Mouse (Mus musculus) embryonic fibroblast, embryonic 13.5 days (primary cell): ENCODE measurements around the gene Tmtc2. TPM values are rescaled to one million over a fixed set of nuclear protein-coding genes. Genes with fewer than 3 reads are reported as not detected.

Experiments used
- H3K27ac ChIP-seq: 2 replicates; pipeline ENCODE4 v1.5.1; 2012; ENCODE audit warnings: low read length, control low read depth, inconsistent platforms; ENCODE audit not compliant: insufficient read depth
- H3K4me1 ChIP-seq: 2 replicates; pipeline ENCODE4 v1.6.1; 2011; ENCODE audit warnings: low read length; ENCODE audit not compliant: control insufficient read depth, insufficient read depth
- H3K4me3 ChIP-seq: 2 replicates; pipeline ENCODE4 v1.5.1; 2011; ENCODE audit warnings: mild to moderate bottlenecking, control low read depth, low read length; ENCODE audit not compliant: insufficient read depth
- CTCF ChIP-seq: IDR thresholded peaks from 2 replicates; pipeline ENCODE4 v1.5.1; 2011; ENCODE audit warnings: mild to moderate bottlenecking, control low read depth, low read length, moderate library complexity, borderline replicate concordance; ENCODE audit not compliant: insufficient read depth
- POLR2A ChIP-seq: IDR thresholded peaks from 2 replicates; pipeline ENCODE4 v1.6.1; 2011; ENCODE audit warnings: low read depth, mild to moderate bottlenecking, control low read depth, low read length, moderate library complexity
- polyA plus RNA-seq: library from polyadenylated mRNA; stranded (reverse); fragments of >200 nt; gene quantifications from 2 replicates; pipeline ENCODE4 v1.2.4, GENCODE M21; 2011; ENCODE audit warnings: low read depth; ENCODE audit not compliant: missing spikeins, insufficient read length

The Tmtc2 gene
- polyA plus RNA-seq, 1 experiment: 8.8 TPM

- H3K27ac ChIP-seq: no peak overlapping the region
- TF ChIP-seq CTCF (no peak), POLR2A (no peak)
Observed at GRCm38 (mm10) chr10:105399316-105399715, 174.9 kb downstream of the Tmtc2 start.

GRCm38 (mm10) chr10:105384065-105384464, 190.2 kb downstream of the Tmtc2 start:
- TF ChIP-seq POLR2A (no peak), CTCF (no peak)
- H3K4me3 ChIP-seq: no peak overlapping the region
- H3K4me1 ChIP-seq: no peaks in the 10 kb centered on the region
- no peak overlapping the region for H3K27ac ChIP-seq

More at GRCm38 (mm10) chr10:105399316-105399715, 174.9 kb downstream of the Tmtc2 start:
- Histone ChIP-seq H3K4me3 (no peak overlapping the region), H3K4me1 (no peaks in the 10 kb centered on the region)

- no peaks in the 10 kb centered on the region for H3K4me1 ChIP-seq
- TF ChIP-seq CTCF: no peak
- TF ChIP-seq POLR2A: no peak
- no peak overlapping the region for H3K27ac ChIP-seq
Observed at GRCm38 (mm10) chr10:105381705-105382104, 192.5 kb downstream of the Tmtc2 start.

GRCm38 (mm10) chr10:105381202-105381601, 193.0 kb downstream of the Tmtc2 start:
- H3K4me3 ChIP-seq: no peak overlapping the region
- H3K4me1 ChIP-seq: no peaks in the 10 kb centered on the region
- TF ChIP-seq CTCF: no peak
- no peak for TF ChIP-seq POLR2A
- H3K27ac ChIP-seq: no peak overlapping the region

More at GRCm38 (mm10) chr10:105381705-105382104, 192.5 kb downstream of the Tmtc2 start:
- no peak overlapping the region for H3K4me3 ChIP-seq

GRCm38 (mm10) chr10:105380584-105380983, 193.7 kb downstream of the Tmtc2 start:
- TF ChIP-seq POLR2A: no peak
- no peak for TF ChIP-seq CTCF
- no peaks in the 10 kb centered on the region for H3K4me1 ChIP-seq
- H3K4me3 ChIP-seq: no peak overlapping the region

GRCm38 (mm10) chr10:105377711-105378110, 196.5 kb downstream of the Tmtc2 start:
- TF ChIP-seq CTCF (no peak), POLR2A (no peak)

More at GRCm38 (mm10) chr10:105380584-105380983, 193.7 kb downstream of the Tmtc2 start:
- H3K27ac ChIP-seq: no peak overlapping the region

GRCm38 (mm10) chr10:105373265-105373664, 201.0 kb downstream of the Tmtc2 start:
- no peak for TF ChIP-seq POLR2A
- TF ChIP-seq CTCF: no peak
- H3K27ac ChIP-seq: no peak overlapping the region
- no peak overlapping the region for H3K4me3 ChIP-seq
- H3K4me1 ChIP-seq: no peaks in the 10 kb centered on the region

More at GRCm38 (mm10) chr10:105377711-105378110, 196.5 kb downstream of the Tmtc2 start:
- no peaks in the 10 kb centered on the region for H3K4me1 ChIP-seq
- no peak overlapping the region for H3K27ac ChIP-seq
- no peak overlapping the region for H3K4me3 ChIP-seq

- Histone ChIP-seq H3K4me1 (no peaks in the 10 kb centered on the region), H3K4me3 (no peak overlapping the region), H3K27ac (no peak overlapping the region)
- TF ChIP-seq CTCF (no peak), POLR2A (no peak)
Observed at GRCm38 (mm10) chr10:105368242-105368641, 206.0 kb downstream of the Tmtc2 start.

GRCm38 (mm10) chr10:105364480-105364879, 209.8 kb downstream of the Tmtc2 start:
- Histone ChIP-seq H3K27ac (no peak overlapping the region), H3K4me1 (no peaks in the 10 kb centered on the region), H3K4me3 (no peak overlapping the region)
- no peak for TF ChIP-seq CTCF
- no peak for TF ChIP-seq POLR2A

- Histone ChIP-seq H3K4me3 (no peak overlapping the region), H3K4me1 (no peaks in the 10 kb centered on the region), H3K27ac (no peak overlapping the region)
- TF ChIP-seq POLR2A (no peak), CTCF (no peak)
Observed at GRCm38 (mm10) chr10:105350301-105350700, 223.9 kb downstream of the Tmtc2 start.

GRCm38 (mm10) chr10:105345920-105346319, 228.3 kb downstream of the Tmtc2 start:
- no peak overlapping the region for H3K4me3 ChIP-seq
- no peaks in the 10 kb centered on the region for H3K4me1 ChIP-seq
- TF ChIP-seq POLR2A (no peak), CTCF (no peak)
- H3K27ac ChIP-seq: no peak overlapping the region
